Mouse (Mus musculus): ENCODE results near the gene Cables2. TPM values are rescaled to one million over a fixed set of nuclear protein-coding genes. Genes with fewer than 3 reads are reported as not detected.

Gene Cables2
- polyA plus RNA-seq, 1 experiment from 2014 or later: 15.8 TPM

- Histone ChIP-seq H3K4me3 (ENCODE audit: low read depth, low read length) (peak overlapping the region; percentile 69), H3K27ac (replicated peaks; ENCODE audit: low read depth, low read length) (peak overlapping the region; percentile 26; the same call in 1 of the 2 replicates), H3K4me1 (ENCODE audit: control insufficient read depth, insufficient read depth, low read length) (peaks cover 29% of the 10 kb centered on the region), H3K9ac (ENCODE audit: low read length) (peak overlapping the region; percentile 53), H3K4me2 (ENCODE audit: low read depth, severe bottlenecking) (peak overlapping the region; percentile 99), H3K9me3 (ENCODE audit: control insufficient read depth, low read length) (no peaks in the 10 kb centered on the region), H3K27me3 (ENCODE audit: control insufficient read depth, insufficient read depth, low read length) (peaks cover 29% of the 10 kb centered on the region), H3K36me3 (ENCODE audit: control insufficient read depth, insufficient read depth, low read length) (no peaks in the 10 kb centered on the region)
- no peak for DNase-seq (ENCODE audit: low spot score)
- WGBS: under 1% methylated on average over 55 of the region's 55 CpGs
- ATAC-seq (ENCODE audit: insufficient number of reproducible peaks, low FRiP score, low TSS enrichment, low read depth): peak; percentile 5; the same call in 1 of the 2 replicates
These were observed 48.1 kb downstream of the Cables2 start for GRCm38 (mm10) chr2:180225044-180225761.

DNA sequence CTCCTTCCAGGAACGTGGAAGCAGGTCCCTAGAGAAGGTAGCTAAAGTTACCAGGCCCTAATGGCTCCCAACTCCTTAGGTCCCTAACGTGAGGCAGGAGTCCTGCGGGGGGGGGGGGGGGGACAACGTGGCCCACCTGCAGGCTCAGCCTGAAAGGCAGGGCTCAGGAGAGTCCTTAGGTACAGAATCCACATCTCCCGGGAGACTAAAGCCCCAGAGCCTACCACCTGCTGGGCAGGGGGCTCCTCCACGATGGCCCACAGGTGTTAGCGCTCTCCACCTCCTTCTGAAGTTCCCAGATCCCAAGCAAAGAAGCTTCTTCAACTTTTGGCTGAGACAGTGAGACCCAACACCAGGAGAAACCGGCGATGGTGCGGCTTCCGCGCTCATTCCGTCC lies 48.7 kb downstream of the Cables2 start:
- WGBS: 1% methylated on average over 12 of the region's 13 CpGs

DNA sequence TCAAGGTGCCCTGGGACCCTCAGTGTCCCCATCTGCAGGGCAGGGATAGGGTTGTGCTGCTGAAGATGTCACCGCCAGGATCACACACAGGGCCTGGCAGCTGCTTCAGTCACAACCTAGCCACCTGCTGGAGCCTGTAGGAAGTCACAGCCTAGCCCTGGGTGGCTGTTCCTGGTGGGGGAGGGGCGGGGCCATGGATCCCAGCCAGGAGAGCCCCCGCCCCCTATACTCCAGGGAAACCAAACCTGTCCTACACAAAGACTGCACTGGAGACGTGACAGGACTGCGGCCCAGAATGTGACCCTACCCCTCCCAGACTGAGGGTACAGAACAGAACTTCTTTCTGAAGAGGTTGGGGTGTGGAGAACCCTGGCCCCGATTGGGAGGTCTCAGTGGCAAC lies 51.0 kb downstream of the Cables2 start:
- H3K27ac ChIP-seq (replicated peaks; ENCODE audit: low read depth, low read length): no peak overlapping the region
- peaks cover 22% of the 10 kb centered on the region for H3K4me1 ChIP-seq (ENCODE audit: control insufficient read depth, insufficient read depth, low read length)
- no peaks in the 10 kb centered on the region for H3K36me3 ChIP-seq (ENCODE audit: control insufficient read depth, insufficient read depth, low read length)
- H3K4me3 ChIP-seq (ENCODE audit: low read depth, low read length): no peak overlapping the region
- H3K9ac ChIP-seq (ENCODE audit: low read length): no peak overlapping the region
- WGBS: 19% methylated on average over 6 of the region's 6 CpGs
- peak; percentile 58 for DNase-seq (ENCODE audit: low spot score)
- H3K9me3 ChIP-seq (ENCODE audit: control insufficient read depth, low read length): no peaks in the 10 kb centered on the region
- peak overlapping the region; percentile 7; the same call in 1 of the 2 replicates for H3K4me2 ChIP-seq (ENCODE audit: low read depth, severe bottlenecking)
- no peak for ATAC-seq (ENCODE audit: insufficient number of reproducible peaks, low FRiP score, low TSS enrichment, low read depth)
- H3K27me3 ChIP-seq (ENCODE audit: control insufficient read depth, insufficient read depth, low read length): peaks cover 29% of the 10 kb centered on the region

More for the DNA sequence above, 48.7 kb downstream of the Cables2 start:
- Histone ChIP-seq H3K9ac (ENCODE audit: low read length) (peak overlapping the region; percentile 17; the same call in 1 of the 2 replicates), H3K4me2 (ENCODE audit: low read depth, severe bottlenecking) (peak overlapping the region; percentile 99), H3K9me3 (ENCODE audit: control insufficient read depth, low read length) (no peaks in the 10 kb centered on the region), H3K4me3 (ENCODE audit: low read depth, low read length) (peak overlapping the region; percentile 69), H3K27ac (replicated peaks; ENCODE audit: low read depth, low read length) (no peak overlapping the region), H3K27me3 (ENCODE audit: control insufficient read depth, insufficient read depth, low read length) (peaks cover 29% of the 10 kb centered on the region), H3K4me1 (ENCODE audit: control insufficient read depth, insufficient read depth, low read length) (peaks cover 29% of the 10 kb centered on the region), H3K36me3 (ENCODE audit: control insufficient read depth, insufficient read depth, low read length) (no peaks in the 10 kb centered on the region)
- no peak for DNase-seq (ENCODE audit: low spot score)
- no peak for ATAC-seq (ENCODE audit: insufficient number of reproducible peaks, low FRiP score, low TSS enrichment, low read depth)

DNA sequence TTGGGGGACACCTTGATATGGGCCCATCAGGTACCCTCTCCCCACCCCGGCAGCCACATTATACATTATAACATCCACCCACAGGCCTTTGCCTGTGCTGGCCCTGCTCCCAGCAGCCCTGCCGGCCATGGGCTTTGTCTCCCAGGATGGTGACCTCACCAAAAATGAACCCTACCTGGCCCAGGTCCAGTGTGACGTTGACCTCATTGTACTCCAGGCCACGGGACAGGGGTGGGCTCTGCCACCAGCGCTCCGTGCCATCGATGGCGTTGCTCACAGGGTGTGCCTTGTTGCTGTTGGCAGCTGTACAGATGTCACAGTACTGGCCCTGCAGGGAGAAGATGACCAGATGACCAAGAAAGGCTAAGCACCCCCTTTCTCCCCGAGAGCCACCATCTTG lies 52.2 kb downstream of the Cables2 start:
- H3K4me1 ChIP-seq (ENCODE audit: control insufficient read depth, insufficient read depth, low read length): peaks cover 15% of the 10 kb centered on the region
- ATAC-seq (ENCODE audit: insufficient number of reproducible peaks, low FRiP score, low TSS enrichment, low read depth) (no peak), DNase-seq (ENCODE audit: low spot score) (no peak)
- no peak overlapping the region for H3K4me2 ChIP-seq (ENCODE audit: low read depth, severe bottlenecking)
- H3K27ac ChIP-seq (replicated peaks; ENCODE audit: low read depth, low read length): no peak overlapping the region
- whole genome bisulfite sequencing: 93% methylated on average over 9 of the region's 9 CpGs
- H3K4me3 ChIP-seq (ENCODE audit: low read depth, low read length): no peak overlapping the region
- H3K9ac ChIP-seq (ENCODE audit: low read length): no peak overlapping the region
- H3K27me3 ChIP-seq (ENCODE audit: control insufficient read depth, insufficient read depth, low read length): peaks cover 21% of the 10 kb centered on the region
- H3K36me3 ChIP-seq (ENCODE audit: control insufficient read depth, insufficient read depth, low read length): no peaks in the 10 kb centered on the region
- H3K9me3 ChIP-seq (ENCODE audit: control insufficient read depth, low read length): no peaks in the 10 kb centered on the region

GRCm38 (mm10) chr2:180220165-180220564 lies 53.1 kb downstream of the Cables2 start:
- H3K4me3 ChIP-seq (ENCODE audit: low read depth, low read length): no peak overlapping the region
- no peak overlapping the region for H3K9ac ChIP-seq (ENCODE audit: low read length)
- DNase-seq (ENCODE audit: low spot score): no peak
- H3K4me2 ChIP-seq (ENCODE audit: low read depth, severe bottlenecking): no peak overlapping the region
- no peak for ATAC-seq (ENCODE audit: insufficient number of reproducible peaks, low FRiP score, low TSS enrichment, low read depth)
- 71% methylated on average over 9 of the region's 9 CpGs for WGBS
- no peak overlapping the region for H3K27ac ChIP-seq (replicated peaks; ENCODE audit: low read depth, low read length)
- no peaks in the 10 kb centered on the region for H3K9me3 ChIP-seq (ENCODE audit: control insufficient read depth, low read length)
- peaks cover 12% of the 10 kb centered on the region for H3K4me1 ChIP-seq (ENCODE audit: control insufficient read depth, insufficient read depth, low read length)
- H3K27me3 ChIP-seq (ENCODE audit: control insufficient read depth, insufficient read depth, low read length): peaks cover 15% of the 10 kb centered on the region
- H3K36me3 ChIP-seq (ENCODE audit: control insufficient read depth, insufficient read depth, low read length): no peaks in the 10 kb centered on the region

DNA sequence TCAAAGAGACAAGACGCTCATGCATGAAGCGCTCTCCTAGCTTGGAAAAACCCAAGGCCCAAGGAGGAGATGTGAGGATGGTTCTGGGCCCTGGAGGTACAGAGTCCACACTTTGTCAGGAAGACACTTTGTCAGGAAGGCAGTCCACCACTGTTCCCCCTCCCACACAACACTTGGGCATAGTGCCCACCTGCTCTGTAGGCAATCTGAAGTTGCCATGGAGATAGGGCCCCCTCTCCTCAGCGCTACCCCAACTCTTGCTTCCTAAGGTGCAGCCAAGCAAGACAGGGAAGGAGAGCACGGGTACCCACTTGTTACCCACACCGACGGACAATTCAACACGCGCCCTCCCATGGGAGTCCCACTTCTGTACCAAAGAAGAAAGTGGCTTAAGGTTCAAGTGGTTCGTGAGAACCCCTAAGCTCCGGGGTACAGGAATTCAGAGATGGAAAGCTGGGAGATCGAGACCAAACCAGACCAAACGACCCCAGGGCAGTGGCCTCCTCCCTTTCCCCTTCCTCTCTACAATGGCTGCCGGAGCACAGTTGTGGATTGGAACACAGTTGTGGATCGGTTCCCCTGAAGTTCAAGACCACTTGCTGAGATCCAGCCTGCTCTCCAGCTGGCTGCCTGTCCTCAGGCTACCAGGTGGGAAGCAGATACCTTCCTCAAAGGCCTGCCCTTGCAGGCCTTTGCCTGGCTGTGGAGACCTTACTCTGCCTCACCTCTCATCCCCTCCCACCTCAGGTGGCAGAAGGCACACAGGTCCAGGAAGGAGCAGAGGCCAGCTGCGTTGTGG lies 54.0 kb downstream of the Cables2 start:
- Histone ChIP-seq H3K4me2 (ENCODE audit: low read depth, severe bottlenecking) (no peak overlapping the region), H3K4me3 (ENCODE audit: low read depth, low read length) (no peak overlapping the region), H3K27ac (replicated peaks; ENCODE audit: low read depth, low read length) (no peak overlapping the region), H3K36me3 (ENCODE audit: control insufficient read depth, insufficient read depth, low read length) (no peaks in the 10 kb centered on the region), H3K27me3 (ENCODE audit: control insufficient read depth, insufficient read depth, low read length) (peaks cover 7% of the 10 kb centered on the region), H3K9me3 (ENCODE audit: control insufficient read depth, low read length) (no peaks in the 10 kb centered on the region), H3K9ac (ENCODE audit: low read length) (no peak overlapping the region), H3K4me1 (ENCODE audit: control insufficient read depth, insufficient read depth, low read length) (peaks cover 9% of the 10 kb centered on the region)
- WGBS: 79% methylated on average over 15 of the region's 15 CpGs
- DNase-seq (ENCODE audit: low spot score) (no peak), ATAC-seq (ENCODE audit: insufficient number of reproducible peaks, low FRiP score, low TSS enrichment, low read depth) (no peak)

DNA sequence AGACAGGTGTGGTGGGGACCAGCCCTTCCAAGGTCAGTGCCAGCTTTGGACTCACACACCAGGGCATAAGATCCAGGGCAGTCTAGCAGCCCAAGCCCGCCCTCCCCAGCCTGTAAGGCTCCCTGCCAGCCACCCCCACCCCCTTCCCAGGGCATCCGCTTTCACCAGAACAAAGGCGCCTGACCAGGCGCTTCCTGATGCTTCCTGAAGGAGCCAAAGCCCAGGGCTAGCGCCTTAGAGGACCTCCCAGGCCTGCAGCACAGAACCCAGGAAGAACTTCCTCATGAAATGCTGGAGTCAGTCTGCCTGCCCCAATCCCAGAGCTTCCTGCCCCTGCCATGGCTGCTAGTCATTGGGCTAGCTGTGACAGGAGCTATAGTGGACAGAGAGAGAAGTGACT lies 54.6 kb downstream of the Cables2 start:
- H3K9ac ChIP-seq (ENCODE audit: low read length): no peak overlapping the region
- no peak overlapping the region for H3K4me2 ChIP-seq (ENCODE audit: low read depth, severe bottlenecking)
- no peaks in the 10 kb centered on the region for H3K36me3 ChIP-seq (ENCODE audit: control insufficient read depth, insufficient read depth, low read length)
- H3K27me3 ChIP-seq (ENCODE audit: control insufficient read depth, insufficient read depth, low read length): peaks cover 4% of the 10 kb centered on the region; the same call in 1 of the 2 replicates
- peaks cover 7% of the 10 kb centered on the region for H3K4me1 ChIP-seq (ENCODE audit: control insufficient read depth, insufficient read depth, low read length)
- WGBS: 33% methylated on average over 5 of the region's 5 CpGs
- H3K9me3 ChIP-seq (ENCODE audit: control insufficient read depth, low read length): no peaks in the 10 kb centered on the region
- ATAC-seq (ENCODE audit: insufficient number of reproducible peaks, low FRiP score, low TSS enrichment, low read depth) (no peak), DNase-seq (ENCODE audit: low spot score) (no peak)
- no peak overlapping the region for H3K4me3 ChIP-seq (ENCODE audit: low read depth, low read length)
- H3K27ac ChIP-seq (replicated peaks; ENCODE audit: low read depth, low read length): 0 out of 2 replicates have a peak overlapping the region, but pooled peaks have one; percentile 30

DNA sequence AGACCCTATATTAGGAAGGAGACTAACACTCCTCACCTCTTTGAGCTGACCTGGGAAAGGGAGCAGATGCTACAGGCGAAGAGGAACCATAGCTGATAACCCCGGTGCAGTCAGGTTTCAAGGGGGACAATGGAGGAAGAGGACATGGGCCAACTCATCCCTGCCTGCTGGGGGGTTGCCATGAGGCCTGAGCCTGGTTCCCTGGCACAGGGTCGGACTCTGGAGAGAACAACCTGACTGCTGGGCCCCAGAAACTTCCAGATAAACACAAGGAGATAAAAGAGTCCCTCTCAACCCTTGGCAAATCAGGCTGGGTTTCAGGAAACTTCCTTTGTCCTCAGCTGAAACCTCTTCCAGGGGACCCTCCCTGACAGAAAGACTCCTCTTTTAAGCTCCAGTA lies 55.1 kb downstream of the Cables2 start:
- H3K4me3 ChIP-seq (ENCODE audit: low read depth, low read length): no peak overlapping the region
- H3K9me3 ChIP-seq (ENCODE audit: control insufficient read depth, low read length): no peaks in the 10 kb centered on the region
- DNase-seq (ENCODE audit: low spot score) (no peak), ATAC-seq (ENCODE audit: insufficient number of reproducible peaks, low FRiP score, low TSS enrichment, low read depth) (no peak)
- WGBS: 73% methylated on average over 3 of the region's 3 CpGs
- H3K9ac ChIP-seq (ENCODE audit: low read length): no peak overlapping the region
- peaks cover under 1% of the 10 kb centered on the region; the same call in 1 of the 2 replicates for H3K27me3 ChIP-seq (ENCODE audit: control insufficient read depth, insufficient read depth, low read length)
- H3K27ac ChIP-seq (replicated peaks; ENCODE audit: low read depth, low read length): 0 out of 2 replicates have a peak overlapping the region, but pooled peaks have one; percentile 30
- H3K4me1 ChIP-seq (ENCODE audit: control insufficient read depth, insufficient read depth, low read length): peaks cover 7% of the 10 kb centered on the region
- H3K36me3 ChIP-seq (ENCODE audit: control insufficient read depth, insufficient read depth, low read length): no peaks in the 10 kb centered on the region
- H3K4me2 ChIP-seq (ENCODE audit: low read depth, severe bottlenecking): no peak overlapping the region
